Mouse (Mus musculus) spleen, postnatal 4 days (tissue): ENCODE results near the gene Btbd35f21.
"Not testable (repeated sequence)": the region's sequence is repeated elsewhere in the genome, so short reads cannot be mapped to it uniquely, and the experiment has no call there.

ENCODE experiments used
- DNase-seq, 2 experiments: peaks; one replicate each; pipeline ENCODE4 v3.0.0; 2022; ENCODE audit warnings: low spot score in 2 of 2

The Btbd35f21 gene

DNA sequence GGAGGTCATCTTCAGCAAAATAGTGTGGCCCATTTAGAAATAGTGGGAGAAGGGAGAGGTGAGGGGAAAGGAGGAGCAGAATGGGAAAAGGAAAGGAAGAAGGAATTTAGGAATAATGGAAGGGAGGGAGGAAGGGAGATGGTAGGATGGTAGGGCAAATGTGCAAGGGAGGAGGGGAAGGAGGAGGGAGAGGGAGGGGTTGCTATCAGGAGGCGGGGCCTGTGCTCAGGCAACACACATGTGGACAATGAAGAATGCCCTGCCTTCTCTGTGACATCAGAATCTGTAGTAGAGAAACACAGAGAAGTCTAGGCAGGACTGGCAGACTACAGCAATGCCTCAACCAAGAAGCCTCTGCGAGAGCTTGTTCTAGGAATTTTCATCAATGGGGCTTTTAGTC is at the start of gene Btbd35f21:
Gene Btbd35f21 (plus strand): TSS at position 301 of the 400 bp plus-strand sequence.
- DNase-seq, result not testable (repeated sequence)
